Comparison of ENCODE assay signal across 9 mouse cellular contexts in genomic region chr16:13025393-13025792, GRCm38 (mm10).
DNase-seq lines count a peak whose midpoint lies in the region; ATAC-seq and TF ChIP-seq lines count a peak whose summit lies in the region.
"Had no signal": no experiment of that assay in that cellular context is flagged by ENCODE, and none has a peak within 500 bp of the region (broad histone marks: within the 10 kb centered on the region; RNA-seq: fewer than 3 reads in every experiment).

No protein-coding gene starts in this region.

- intact Hi-C loops in heart, postnatal 14 days (cut with DNase I): no loop called here

- no peak for TF ChIP-seq POLR2A in cerebellum, adult 2 months (IDR thresholded peaks at IDR 0.05; ENCODE audit: borderline replicate concordance, insufficient read depth, low read length)

- no peaks in the 10 kb centered on the region for H3K9me3 ChIP-seq in lung, postnatal 0 days (ENCODE audit: low read length)

- no peaks in the 10 kb centered on the region for H3K4me1 ChIP-seq in cerebellum, adult 2 months (ENCODE audit: control insufficient read depth, insufficient read depth, low read length)
- no peaks in the 10 kb centered on the region for H3K4me1 ChIP-seq in lung, postnatal 0 days (ENCODE audit: insufficient read depth, low read depth, low read length)

- no peak for TF ChIP-seq EP300 in lung, postnatal 0 days (IDR thresholded peaks at IDR 0.05)

- no peak overlapping the region for H3K4me2 ChIP-seq in lung, postnatal 0 days (replicated peaks; ENCODE audit: low read depth, low read length)

- no peaks in the 10 kb centered on the region; the same call in 1 of the 2 replicates for H3K27me3 ChIP-seq in cerebellum, adult 2 months (ENCODE audit: control insufficient read depth, insufficient read depth, low read length)
- no peaks in the 10 kb centered on the region for H3K27me3 ChIP-seq in lung, postnatal 0 days (replicated peaks; ENCODE audit: insufficient read depth, low read length)

- H3K36me3 ChIP-seq in lung, postnatal 0 days (ENCODE audit: insufficient read depth, low read length): no peaks in the 10 kb centered on the region

- H3K9ac ChIP-seq in lung, postnatal 0 days (replicated peaks; ENCODE audit: low read depth): no peak overlapping the region

- DNase-seq in cerebellum, adult 2 months: peak in 1 of 2 experiments; percentile 7
- DNase-seq in cerebellum, adult 11 months: no peak
- DNase-seq in lung, postnatal 0 days (ENCODE audit: low spot score): peak; percentile 15
- no peak for DNase-seq in lung, postnatal 25 days (ENCODE audit: low spot score)
- peak; percentile 49 for DNase-seq in layer of hippocampus, adult 9-10 months (ENCODE audit: low spot score)
- DNase-seq in right cerebral cortex, postnatal 36 days (ENCODE audit: low spot score in 2 of 2): peak; percentile 11 to 20
- DNase-seq in heart, postnatal 14 days: no peak
- DNase-seq in gastrocnemius, postnatal 4 days (ENCODE audit: low spot score in 2 of 2): no peak

- H3K4me3 ChIP-seq in cerebellum, adult 2 months (replicated peaks; ENCODE audit: insufficient read depth, low read depth, low read length): no peak overlapping the region
- H3K4me3 ChIP-seq in lung, postnatal 0 days (ENCODE audit: low read depth, low read length): no peak overlapping the region
- H3K4me3 ChIP-seq: erythroblast, embryonic 14.5 days had no signal

- ATAC-seq in lung, postnatal 0 days: no peak

- 30% methylated on average over 3 of the region's 3 CpGs for WGBS in cerebellum, adult 2 months
- 30% methylated on average over 3 of the region's 3 CpGs for WGBS in lung, postnatal 0 days

- TF ChIP-seq CTCF in cerebellum, adult 2 months (IDR thresholded peaks at IDR 0.05; ENCODE audit: borderline replicate concordance, insufficient read depth, low read depth, low read length): peak; percentile 45; the same call in 1 of the 2 replicates
- peak; percentile 66 for TF ChIP-seq CTCF in lung, postnatal 0 days (IDR thresholded peaks at IDR 0.05)

- H3K27ac ChIP-seq in cerebellum, adult 2 months (ENCODE audit: insufficient read depth, low read length): no peak overlapping the region
- no peak overlapping the region for H3K27ac ChIP-seq in lung, postnatal 0 days (ENCODE audit: low read length)

Comparison
In these comparisons a context has a peak if more than half of its experiments do, and no peak if none do; other contexts are left out.
1. DNase-seq: peak in lung, postnatal 0 days (single experiment), layer of hippocampus, adult 9-10 months (single experiment) and right cerebral cortex, postnatal 36 days (2 of 2); none in cerebellum, adult 11 months (single experiment), lung, postnatal 25 days (single experiment), heart, postnatal 14 days (0 of 2) and gastrocnemius, postnatal 4 days (0 of 2).